Mouse (Mus musculus): Measurements from ENCODE around the gene Crip1.
"Not testable (repeated sequence)": the region's sequence is repeated elsewhere in the genome, so short reads cannot be mapped to it uniquely, and the experiment has no call there.

Gene Crip1

GRCm38 (mm10) chr12:113184945-113185344 is 38.8 kb downstream of the Crip1 start:
- DNase-seq (ENCODE audit: low spot score), result no peak

GRCm38 (mm10) chr12:113185442-113186291 is 39.6 kb downstream of the Crip1 start, which contains the start of gene Tmem121:
TSS of gene Tmem121 (plus strand) at chr12:113185930.
- no peak for DNase-seq (ENCODE audit: low spot score)

- DNase-seq (ENCODE audit: low spot score), result no peak
Measured at GRCm38 (mm10) chr12:113186326-113187010, 40.4 kb downstream of the Crip1 start.

GRCm38 (mm10) chr12:113187011-113187375 is 40.9 kb downstream of the Crip1 start:
- no peak for DNase-seq (ENCODE audit: low spot score)

- DNase-seq (ENCODE audit: low spot score), result no peak
Measured at GRCm38 (mm10) chr12:113187584-113188295, 41.6 kb downstream of the Crip1 start.

GRCm38 (mm10) chr12:113188349-113189055 is 42.4 kb downstream of the Crip1 start:
- no peak for DNase-seq (ENCODE audit: low spot score)

- DNase-seq (ENCODE audit: low spot score), result no peak
Measured at GRCm38 (mm10) chr12:113193423-113193822, 47.3 kb downstream of the Crip1 start.

- not testable (repeated sequence) for DNase-seq (ENCODE audit: low spot score)
Measured at GRCm38 (mm10) chr12:113199132-113199531, 53.0 kb downstream of the Crip1 start.

- no peak for DNase-seq (ENCODE audit: low spot score)
Measured at GRCm38 (mm10) chr12:113201301-113201700, 55.2 kb downstream of the Crip1 start.

GRCm38 (mm10) chr12:113202008-113202407 is 55.9 kb downstream of the Crip1 start:
- no peak for DNase-seq (ENCODE audit: low spot score)

All from urinary bladder, postnatal 10 days (tissue).